Mouse (Mus musculus) stomach, embryonic 15.5 days (tissue): ENCODE data around the gene Zfp706. TPM values are rescaled to one million over a fixed set of nuclear protein-coding genes. Genes with fewer than 3 reads are reported as not detected.

Experiments
- ATAC-seq: fragments of 200-750 bp; cut with Nextera tagmentation; 2 replicates; pipeline ENCODE4 v1.8.0; 2017; ENCODE audit warnings: low read depth, moderate number of reproducible peaks, moderate TSS enrichment; ENCODE audit not compliant: insufficient read depth, low FRiP score
- H3K27ac ChIP-seq: fragments of 300-500 bp; sonication (generic); 2 replicates; pipeline ENCODE4 v1.5.1; 2015; ENCODE audit warnings: mild to moderate bottlenecking, inconsistent platforms
- H3K27me3 ChIP-seq: fragments of 300-500 bp; sonication (generic); replicated peaks from 2 replicates; pipeline ENCODE4 v1.6.1; 2015; ENCODE audit warnings: inconsistent platforms
- H3K36me3 ChIP-seq: fragments of 300-500 bp; sonication (generic); 2 replicates; pipeline ENCODE4 v1.6.1; 2015; ENCODE audit warnings: inconsistent platforms
- H3K4me1 ChIP-seq: fragments of 300-500 bp; sonication (generic); 2 replicates; pipeline ENCODE4 v1.6.1; 2015; ENCODE audit warnings: inconsistent platforms
- H3K4me2 ChIP-seq: fragments of 300-500 bp; sonication (generic); 2 replicates; pipeline ENCODE4 v1.6.1; 2015; ENCODE audit warnings: mild to moderate bottlenecking, inconsistent platforms
- H3K4me3 ChIP-seq: fragments of 300-500 bp; sonication (generic); replicated peaks from 2 replicates; pipeline ENCODE4 v1.5.1; 2015; ENCODE audit warnings: inconsistent platforms
- H3K9ac ChIP-seq: fragments of 300-500 bp; sonication (generic); 2 replicates; pipeline ENCODE4 v1.6.1; 2015; ENCODE audit warnings: inconsistent platforms
- H3K9me3 ChIP-seq: fragments of 300-500 bp; sonication (generic); 2 replicates; pipeline ENCODE4 v1.6.1; 2016; ENCODE audit warnings: inconsistent platforms
- WGBS: fragments of 180-500 bp; shearing (Covaris S2); methylation state at CpG from one replicate; pipeline ENCODE4 v1.1.7; 2015; 5-methylcytosine and 5-hydroxymethylcytosine counted together
- polyA plus RNA-seq: library from polyadenylated mRNA; unstranded; fragments of >200 nt; fragmentation: Nextera tagmentation; extraction: Ambion mirVana; gene quantifications from 2 replicates; pipeline ENCODE4 v1.2.1, GENCODE M21; 2015

Gene Zfp706
- polyA plus RNA-seq, 1 experiment from 2014 or later: 478 TPM

DNA sequence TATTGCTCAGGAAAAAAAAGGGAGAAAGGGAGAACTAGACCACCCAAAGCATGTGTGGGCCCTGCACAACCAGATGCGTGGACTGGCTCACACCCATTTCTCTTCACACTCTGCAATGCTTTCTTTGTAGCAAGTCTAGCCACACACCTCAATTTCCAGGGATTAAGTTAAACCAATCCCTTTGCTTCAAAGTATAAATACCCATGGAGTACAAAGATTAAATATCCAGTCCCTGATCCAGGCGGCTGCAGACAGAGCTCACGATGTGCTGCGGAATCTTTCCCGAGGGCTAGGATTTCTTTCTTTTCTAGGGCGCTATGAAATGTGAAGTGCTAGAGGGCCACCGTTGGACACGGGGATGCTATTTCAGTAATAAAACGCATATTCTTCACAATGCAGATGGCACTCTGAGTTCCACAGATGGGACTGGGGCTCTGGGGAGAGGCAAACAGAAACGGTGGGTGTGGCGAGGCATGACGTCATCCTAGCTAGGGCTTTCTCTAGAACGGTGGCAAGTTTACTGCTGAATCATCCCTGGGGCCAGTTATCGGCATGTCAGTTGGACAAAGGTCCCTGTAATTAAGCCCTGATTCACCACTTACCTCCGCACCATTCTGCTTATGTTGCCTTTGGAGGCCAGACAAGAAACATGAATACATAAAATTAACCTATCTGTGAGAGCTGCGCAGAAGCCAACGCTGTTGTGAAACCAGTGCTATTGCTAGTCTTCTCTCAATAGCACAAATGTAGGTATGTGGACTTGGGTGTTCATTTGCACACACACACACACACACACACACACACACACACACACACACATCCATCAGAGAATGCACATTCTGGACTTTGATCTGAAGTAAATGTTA, 47.3 kb downstream of the Zfp706 start:
- Histone ChIP-seq H3K4me3 (no peak overlapping the region), H3K4me1 (no peaks in the 10 kb centered on the region; the same call in 1 of the 2 replicates), H3K27ac (peak overlapping the region; percentile 33; the same call in 1 of the 2 replicates), H3K9me3 (no peaks in the 10 kb centered on the region), H3K27me3 (no peaks in the 10 kb centered on the region), H3K4me2 (peak overlapping the region; percentile 16; the same call in 1 of the 2 replicates), H3K9ac (no peak overlapping the region), H3K36me3 (no peaks in the 10 kb centered on the region)
- WGBS: 51% methylated on average over 17 of the region's 17 CpGs
- peak; percentile 66; the same call in 1 of the 2 replicates for ATAC-seq

DNA sequence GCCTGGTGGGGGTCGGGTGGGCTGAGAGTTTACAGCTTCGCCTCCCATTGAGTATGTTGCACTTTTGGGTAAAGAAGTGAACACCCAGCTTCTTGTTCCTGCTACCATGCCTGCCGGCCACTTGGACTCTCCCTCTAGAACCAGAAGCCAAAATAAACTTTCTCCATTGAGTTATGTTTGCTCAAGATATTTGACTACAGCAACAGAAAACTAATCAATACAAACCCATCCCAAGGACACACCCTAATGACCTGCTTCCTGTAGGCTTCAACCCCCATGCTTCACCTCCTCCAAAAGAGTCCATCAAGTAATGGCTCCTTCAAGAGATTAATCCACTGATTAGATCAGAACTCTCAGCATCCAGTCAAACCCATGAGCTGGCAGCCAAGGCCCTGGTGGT, 51.4 kb downstream of the Zfp706 start:
- H3K27me3 ChIP-seq: no peaks in the 10 kb centered on the region
- no peak overlapping the region for H3K27ac ChIP-seq
- no peak overlapping the region for H3K9ac ChIP-seq
- no peaks in the 10 kb centered on the region; the same call in 1 of the 2 replicates for H3K4me1 ChIP-seq
- H3K4me2 ChIP-seq: no peak overlapping the region
- no peaks in the 10 kb centered on the region for H3K9me3 ChIP-seq
- ATAC-seq: no peak
- no peaks in the 10 kb centered on the region for H3K36me3 ChIP-seq
- 79% methylated on average over 3 of the region's 3 CpGs for WGBS
- no peak overlapping the region for H3K4me3 ChIP-seq

DNA sequence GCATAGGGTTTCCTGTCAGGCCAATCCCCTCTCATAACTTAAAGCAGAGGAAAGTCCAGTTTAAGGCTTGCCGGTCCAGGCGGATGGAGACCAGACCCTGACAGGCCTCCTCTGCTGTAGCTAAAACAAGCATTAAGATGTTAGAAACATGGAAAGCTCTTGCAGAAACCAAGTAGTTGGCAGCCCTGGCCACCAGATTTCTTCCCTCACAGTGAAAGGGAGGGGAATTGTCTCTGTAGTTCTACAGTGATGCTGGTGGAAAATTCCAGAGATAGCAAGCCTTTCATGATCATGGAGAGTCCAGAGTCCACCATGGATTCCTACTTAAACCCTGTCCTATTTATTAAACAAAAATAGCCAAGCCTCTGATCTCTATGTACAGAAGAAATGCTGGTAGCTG, 57.3 kb downstream of the Zfp706 start:
- no peak overlapping the region for H3K9ac ChIP-seq
- H3K9me3 ChIP-seq: no peaks in the 10 kb centered on the region
- H3K27me3 ChIP-seq: no peaks in the 10 kb centered on the region
- H3K27ac ChIP-seq: no peak overlapping the region
- 74% methylated on average over 2 of the region's 2 CpGs for WGBS
- ATAC-seq: no peak
- H3K4me1 ChIP-seq: no peaks in the 10 kb centered on the region
- no peak overlapping the region for H3K4me3 ChIP-seq
- H3K4me2 ChIP-seq: no peak overlapping the region
- H3K36me3 ChIP-seq: no peaks in the 10 kb centered on the region

DNA sequence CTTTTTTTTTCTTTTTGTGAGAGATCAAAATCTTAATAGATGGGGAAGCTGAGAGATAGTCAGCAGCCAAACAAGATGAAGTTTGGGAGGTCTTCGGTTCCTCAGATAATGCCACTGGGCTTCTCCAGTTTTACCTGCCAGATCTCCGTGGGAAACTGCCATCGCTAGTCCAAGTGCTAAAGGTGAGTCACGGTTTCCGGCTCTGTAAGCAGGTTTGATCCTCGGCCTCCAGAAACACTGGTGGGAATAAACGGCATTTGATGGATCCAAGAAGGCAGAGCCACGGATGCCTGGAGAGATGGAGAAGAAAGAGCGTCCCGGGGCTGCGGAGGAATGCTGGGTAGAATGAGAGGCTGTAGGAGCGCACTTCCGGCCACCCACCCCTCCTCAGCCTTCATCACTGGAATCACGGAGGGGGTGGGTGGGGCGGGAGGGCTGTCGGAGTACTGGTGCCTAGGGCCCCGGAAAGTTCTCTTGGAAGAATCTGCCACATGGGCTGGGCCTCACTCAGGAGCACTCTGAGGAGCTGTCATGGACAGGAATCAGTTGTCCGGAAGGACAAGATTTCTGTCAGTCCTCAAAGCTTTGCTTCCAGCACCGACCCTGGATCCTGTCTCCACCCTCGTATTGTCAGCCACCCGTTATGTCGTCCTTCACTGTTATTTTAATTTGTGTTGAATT, 58.6 kb downstream of the Zfp706 start:
- 0 out of 2 replicates have a peak, but pooled peaks cover 3% of the 10 kb centered on the region for H3K27me3 ChIP-seq
- H3K4me1 ChIP-seq: no peaks in the 10 kb centered on the region
- H3K9ac ChIP-seq: no peak overlapping the region
- WGBS: 80% methylated on average over 22 of the region's 22 CpGs
- H3K27ac ChIP-seq: no peak overlapping the region
- H3K36me3 ChIP-seq: no peaks in the 10 kb centered on the region
- H3K4me3 ChIP-seq: no peak overlapping the region
- no peak for ATAC-seq
- no peak overlapping the region for H3K4me2 ChIP-seq
- no peaks in the 10 kb centered on the region for H3K9me3 ChIP-seq
